Mouse (Mus musculus) embryonic facial prominence, embryonic 14.5 days (tissue): ENCODE results near the gene Slc22a16. TPM values are rescaled to one million over a fixed set of nuclear protein-coding genes. Genes with fewer than 3 reads are reported as not detected.

Experiments used
- ATAC-seq: fragments of 200-750 bp; cut with Nextera tagmentation; 2 replicates; pipeline ENCODE4 v1.8.0; 2017; ENCODE audit warnings: low read depth, moderate number of reproducible peaks, moderate TSS enrichment
- DNase-seq: peaks from one replicate; pipeline ENCODE4 v3.0.0-alpha.2; 2015; ENCODE audit warnings: low spot score
- H3K27ac ChIP-seq: fragments of 300-500 bp; sonication (generic); replicated peaks from 2 replicates; pipeline ENCODE4 v1.5.1; 2014; ENCODE audit warnings: low read depth, mild to moderate bottlenecking, low read length, moderate library complexity
- H3K27me3 ChIP-seq: fragments of 300-500 bp; sonication (generic); replicated peaks from 2 replicates; pipeline ENCODE4 v1.6.1; 2014; ENCODE audit warnings: low read length; ENCODE audit not compliant: control insufficient read depth, insufficient read depth
- H3K36me3 ChIP-seq: fragments of 300-500 bp; sonication (generic); 2 replicates; pipeline ENCODE4 v1.6.1; 2014; ENCODE audit warnings: low read length, mixed read lengths; ENCODE audit not compliant: control insufficient read depth, insufficient read depth
- H3K4me1 ChIP-seq: fragments of 300-500 bp; sonication (generic); 2 replicates; pipeline ENCODE4 v1.6.1; 2014; ENCODE audit warnings: antibody characterized with exemption, low read length; ENCODE audit not compliant: control insufficient read depth, insufficient read depth
- H3K4me2 ChIP-seq: fragments of 300-500 bp; sonication (generic); 2 replicates; pipeline ENCODE4 v1.6.1; 2014; ENCODE audit warnings: low read depth, mild to moderate bottlenecking, low read length, moderate library complexity, mixed read lengths
- H3K4me3 ChIP-seq: fragments of 300-500 bp; sonication (generic); 2 replicates; pipeline ENCODE4 v1.5.1; 2014; ENCODE audit warnings: low read depth, mild to moderate bottlenecking, low read length
- H3K9ac ChIP-seq: fragments of 300-500 bp; sonication (generic); 2 replicates; pipeline ENCODE4 v1.6.1; 2014; ENCODE audit warnings: low read depth, mild to moderate bottlenecking, low read length, moderate library complexity, mixed read lengths
- H3K9me3 ChIP-seq: fragments of 300-500 bp; sonication (generic); 2 replicates; pipeline ENCODE4 v1.6.1; 2016; ENCODE audit warnings: low read length; ENCODE audit not compliant: control insufficient read depth
- WGBS: fragments of 180-500 bp; shearing (Covaris S2); extraction: QIAGEN DNeasy Blood & Tissue Kit; methylation state at CpG from one replicate; pipeline ENCODE4 v1.1.7; 2014; 5-methylcytosine and 5-hydroxymethylcytosine counted together
- polyA plus RNA-seq: library from polyadenylated mRNA; unstranded; fragments of >200 nt; fragmentation: Nextera tagmentation; extraction: Ambion mirVana; gene quantifications from 2 replicates; pipeline ENCODE4 v1.2.1, GENCODE M21; 2014

The Slc22a16 gene
- polyA plus RNA-seq, 1 experiment from 2014 or later, result not detected

GRCm38 (mm10) chr10:40575912-40576634 is 5.9 kb downstream of the Slc22a16 start:
- DNase-seq (no peak), ATAC-seq (no peak)
- 88% methylated on average over 7 of the region's 7 CpGs for WGBS

GRCm38 (mm10) chr10:40583584-40584255 is 13.6 kb downstream of the Slc22a16 start:
- ATAC-seq (no peak), DNase-seq (no peak)
- H3K36me3 ChIP-seq, result no peaks in the 10 kb centered on the region
- no peak overlapping the region for H3K27ac ChIP-seq
- 72% methylated on average over 8 of the region's 8 CpGs for WGBS
- H3K4me1 ChIP-seq, result no peaks in the 10 kb centered on the region
- H3K9ac ChIP-seq, result no peak overlapping the region
- H3K4me2 ChIP-seq, result no peak overlapping the region
- H3K4me3 ChIP-seq, result no peak overlapping the region
- H3K9me3 ChIP-seq, result no peaks in the 10 kb centered on the region
- H3K27me3 ChIP-seq, result no peaks in the 10 kb centered on the region

More at GRCm38 (mm10) chr10:40575912-40576634, 5.9 kb downstream of the Slc22a16 start:
- H3K27ac ChIP-seq, result no peak overlapping the region
- H3K36me3 ChIP-seq, result no peaks in the 10 kb centered on the region
- no peaks in the 10 kb centered on the region for H3K27me3 ChIP-seq
- no peak overlapping the region for H3K4me2 ChIP-seq
- no peak overlapping the region for H3K4me3 ChIP-seq
- H3K9me3 ChIP-seq, result no peaks in the 10 kb centered on the region
- H3K4me1 ChIP-seq, result no peaks in the 10 kb centered on the region
- no peak overlapping the region for H3K9ac ChIP-seq

DNA sequence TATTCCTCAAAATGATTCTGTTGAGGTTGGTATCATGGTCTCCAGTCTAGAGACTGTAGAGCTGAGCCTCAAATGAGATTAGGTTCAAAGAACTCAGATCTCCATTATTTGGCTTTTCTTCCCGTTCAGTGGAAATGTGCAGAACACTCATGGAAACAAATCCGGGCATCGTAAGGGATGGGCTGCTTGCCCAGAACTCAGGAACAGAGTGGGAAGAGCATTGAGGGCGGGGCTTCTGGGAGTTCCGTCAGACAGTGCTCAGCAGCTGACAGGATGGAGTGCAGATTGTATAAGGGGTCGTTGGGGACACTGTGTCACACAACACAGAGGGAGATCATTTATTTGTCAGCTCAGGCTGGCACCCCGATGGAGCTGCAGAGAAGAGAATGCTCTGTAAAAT is 22.1 kb downstream of the Slc22a16 start:
- no peaks in the 10 kb centered on the region for H3K9me3 ChIP-seq
- no peak overlapping the region for H3K4me3 ChIP-seq
- H3K27ac ChIP-seq, result no peak overlapping the region
- no peaks in the 10 kb centered on the region for H3K4me1 ChIP-seq
- 62% methylated on average over 7 of the region's 7 CpGs for WGBS
- no peak overlapping the region for H3K9ac ChIP-seq
- DNase-seq (no peak), ATAC-seq (no peak)
- H3K27me3 ChIP-seq, result no peaks in the 10 kb centered on the region
- no peaks in the 10 kb centered on the region for H3K36me3 ChIP-seq
- H3K4me2 ChIP-seq, result no peak overlapping the region

- no peak overlapping the region for H3K4me2 ChIP-seq
- H3K4me1 ChIP-seq, result no peaks in the 10 kb centered on the region
- no peaks in the 10 kb centered on the region for H3K27me3 ChIP-seq
- H3K27ac ChIP-seq, result no peak overlapping the region
- H3K36me3 ChIP-seq, result no peaks in the 10 kb centered on the region
- no peak overlapping the region for H3K4me3 ChIP-seq
- DNase-seq (no peak), ATAC-seq (no peak)
- no peaks in the 10 kb centered on the region for H3K9me3 ChIP-seq
- WGBS, result 95% methylated on average over 3 of the region's 3 CpGs
- no peak overlapping the region for H3K9ac ChIP-seq
These were observed 27.0 kb downstream of the Slc22a16 start for GRCm38 (mm10) chr10:40597177-40597576.

GRCm38 (mm10) chr10:40604706-40605394 is 34.7 kb downstream of the Slc22a16 start:
- 65% methylated on average over 6 of the region's 6 CpGs for WGBS

DNA sequence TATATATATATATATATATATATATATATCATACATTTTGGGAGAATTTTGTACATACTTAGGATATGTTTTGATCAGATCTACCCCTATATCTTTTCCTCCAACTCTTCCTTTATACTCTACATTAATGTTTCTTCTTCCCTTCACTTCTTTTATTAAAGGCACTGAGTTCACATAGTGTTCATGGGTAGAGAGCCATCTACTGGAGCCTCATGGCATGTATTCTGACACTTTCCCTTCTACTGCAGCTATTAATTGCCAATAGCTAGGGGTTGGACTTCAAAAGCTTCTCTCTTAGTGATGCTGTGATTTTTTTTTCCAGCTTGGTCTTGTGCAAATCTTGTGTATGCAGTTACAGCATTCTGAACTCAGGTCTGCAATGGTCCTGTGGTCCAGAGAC is 47.8 kb downstream of the Slc22a16 start:
- DNase-seq, result no peak
- H3K9ac ChIP-seq, result no peak overlapping the region
- no peak overlapping the region for H3K27ac ChIP-seq
- no peak overlapping the region for H3K4me3 ChIP-seq
- no peaks in the 10 kb centered on the region for H3K27me3 ChIP-seq
- no peaks in the 10 kb centered on the region for H3K4me1 ChIP-seq
- no peaks in the 10 kb centered on the region for H3K36me3 ChIP-seq
- no peaks in the 10 kb centered on the region for H3K9me3 ChIP-seq
- H3K4me2 ChIP-seq, result no peak overlapping the region
- no peak for ATAC-seq

More at GRCm38 (mm10) chr10:40604706-40605394, 34.7 kb downstream of the Slc22a16 start:
- no peak overlapping the region for H3K9ac ChIP-seq
- no peaks in the 10 kb centered on the region for H3K27me3 ChIP-seq
- H3K4me3 ChIP-seq, result no peak overlapping the region
- 0 out of 2 replicates have a peak, but pooled peaks cover 4% of the 10 kb centered on the region for H3K9me3 ChIP-seq
- H3K36me3 ChIP-seq, result no peaks in the 10 kb centered on the region
- no peaks in the 10 kb centered on the region for H3K4me1 ChIP-seq
- DNase-seq (no peak), ATAC-seq (no peak)
- no peak overlapping the region for H3K4me2 ChIP-seq
- H3K27ac ChIP-seq, result no peak overlapping the region

DNA sequence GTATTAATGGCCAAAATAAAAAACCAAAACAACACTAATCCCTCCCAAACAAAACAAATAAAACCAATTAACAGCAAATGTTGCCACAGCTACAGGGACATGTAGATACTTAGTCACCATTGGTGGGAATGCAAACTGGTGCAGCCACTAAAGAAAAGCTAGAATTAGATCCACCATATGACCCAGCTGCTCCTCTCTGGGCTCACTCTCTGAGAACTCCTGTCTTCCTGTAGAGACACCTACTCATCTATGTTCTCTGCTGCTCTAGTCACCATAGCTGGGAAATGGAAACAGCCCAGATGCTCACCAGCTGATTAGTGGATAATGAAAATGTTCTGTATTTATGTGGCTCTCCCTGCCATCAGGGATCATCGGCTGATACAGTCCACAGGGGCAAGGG is 49.6 kb downstream of the Slc22a16 start:
- Histone ChIP-seq H3K4me1 (no peaks in the 10 kb centered on the region), H3K27ac (no peak overlapping the region), H3K9ac (no peak overlapping the region), H3K4me3 (no peak overlapping the region), H3K4me2 (no peak overlapping the region), H3K27me3 (no peaks in the 10 kb centered on the region), H3K36me3 (no peaks in the 10 kb centered on the region), H3K9me3 (no peaks in the 10 kb centered on the region)
- ATAC-seq, result no peak
- 67% methylated on average over 1 of the region's 1 CpGs for WGBS
- no peak for DNase-seq

- ATAC-seq, result no peak
- H3K4me2 ChIP-seq, result no peak overlapping the region
- H3K4me3 ChIP-seq, result no peak overlapping the region
- 76% methylated on average over 7 of the region's 7 CpGs for WGBS
- H3K36me3 ChIP-seq, result no peaks in the 10 kb centered on the region
- H3K9ac ChIP-seq, result no peak overlapping the region
- no peaks in the 10 kb centered on the region for H3K4me1 ChIP-seq
- H3K9me3 ChIP-seq, result no peaks in the 10 kb centered on the region
- H3K27ac ChIP-seq, result no peak overlapping the region
- DNase-seq, result no peak
- no peaks in the 10 kb centered on the region for H3K27me3 ChIP-seq
These were observed 59.0 kb downstream of the Slc22a16 start for GRCm38 (mm10) chr10:40629140-40629539.
